In the genomic region with DNA sequence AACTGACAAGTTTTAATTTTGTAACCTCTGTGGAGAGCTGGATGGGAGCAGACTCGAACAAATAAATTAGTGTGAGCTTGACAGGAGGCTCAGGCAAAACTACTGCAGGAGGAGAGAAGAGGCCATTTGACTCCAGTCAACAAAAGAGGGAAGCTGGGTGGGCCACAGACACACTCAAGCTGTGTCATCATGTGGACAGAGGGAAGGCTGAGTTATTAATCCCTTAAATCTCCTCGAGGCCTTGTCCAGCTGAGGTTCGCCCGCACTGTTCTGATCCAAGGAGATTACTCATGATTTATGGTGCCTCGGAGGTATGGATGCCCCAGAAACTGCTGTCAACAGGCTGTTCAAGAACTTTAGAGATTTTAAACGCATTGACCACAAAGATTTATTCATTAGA, we compare ENCODE assay signal across 24 mouse cellular contexts.
DNase-seq lines count a peak whose midpoint lies in the region; ATAC-seq and TF ChIP-seq lines count a peak whose summit lies in the region.
"Had no signal": no experiment of that assay in that cellular context is flagged by ENCODE, and none has a peak within 500 bp of the region (broad histone marks: within the 10 kb centered on the region; RNA-seq: fewer than 3 reads in every experiment).

No protein-coding gene starts in this region.

- H3K27me3 ChIP-seq in kidney, embryonic 16.5 days (ENCODE audit: insufficient read depth, low read length): no peaks in the 10 kb centered on the region
- H3K27me3 ChIP-seq in stomach, embryonic 14.5 days (ENCODE audit: control insufficient read depth, insufficient read depth, low read length): no peaks in the 10 kb centered on the region
- no peaks in the 10 kb centered on the region for H3K27me3 ChIP-seq in stomach, postnatal 0 days (ENCODE audit: control insufficient read depth, insufficient read depth, low read length)
- H3K27me3 ChIP-seq: limb, embryonic 13.5 days; liver, embryonic 12.5 days; midbrain, embryonic 12.5 days; neural tube, embryonic 12.5 days; stomach, embryonic 15.5 days had no signal

- TF ChIP-seq EP300 in stomach, postnatal 0 days (optimal IDR thresholded peaks at IDR 0.05): no peak

- intact Hi-C loops in heart, postnatal 14 days (cut with DNase I): no loop called here

- no peak overlapping the region for H3K4me2 ChIP-seq in kidney, embryonic 16.5 days (replicated peaks; ENCODE audit: low read depth, low read length)
- H3K4me2 ChIP-seq in stomach, embryonic 14.5 days (replicated peaks; ENCODE audit: low read depth, low read length): no peak overlapping the region
- H3K4me2 ChIP-seq in stomach, postnatal 0 days (replicated peaks; ENCODE audit: low read depth): no peak overlapping the region
- H3K4me2 ChIP-seq: hindbrain, embryonic 14.5 days; limb, embryonic 13.5 days; liver, embryonic 12.5 days; midbrain, embryonic 12.5 days; neural tube, embryonic 12.5 days; stomach, embryonic 15.5 days had no signal

- no peaks in the 10 kb centered on the region for H3K9me3 ChIP-seq in kidney, embryonic 16.5 days (ENCODE audit: low read length)
- H3K9me3 ChIP-seq in stomach, embryonic 14.5 days (ENCODE audit: control insufficient read depth, low read depth, low read length): no peaks in the 10 kb centered on the region
- no peaks in the 10 kb centered on the region for H3K9me3 ChIP-seq in stomach, postnatal 0 days (ENCODE audit: control insufficient read depth, low read length)
- H3K9me3 ChIP-seq: limb, embryonic 13.5 days; liver, embryonic 12.5 days; midbrain, embryonic 12.5 days; neural tube, embryonic 12.5 days; stomach, embryonic 15.5 days had no signal

- H3K4me3 ChIP-seq in kidney, embryonic 16.5 days (ENCODE audit: low read length): no peak overlapping the region
- no peak overlapping the region for H3K4me3 ChIP-seq in stomach, embryonic 14.5 days (ENCODE audit: low read depth, low read length)
- H3K4me3 ChIP-seq in stomach, postnatal 0 days (ENCODE audit: low read depth, low read length): no peak overlapping the region
- H3K4me3 ChIP-seq: gastrocnemius, adult 2 months; limb, embryonic 13.5 days; liver, embryonic 12.5 days; midbrain, embryonic 12.5 days; neural tube, embryonic 12.5 days; stomach, embryonic 15.5 days had no signal

- H3K27ac ChIP-seq in kidney, embryonic 16.5 days (ENCODE audit: low read length): 0 out of 2 replicates have a peak overlapping the region, but pooled peaks have one; percentile 7
- H3K27ac ChIP-seq in stomach, embryonic 14.5 days (ENCODE audit: low read length): no peak overlapping the region
- H3K27ac ChIP-seq in stomach, postnatal 0 days (replicated peaks): no peak overlapping the region
- H3K27ac ChIP-seq: gastrocnemius, adult 2 months; hindbrain, embryonic 14.5 days; limb, embryonic 13.5 days; liver, embryonic 12.5 days; midbrain, embryonic 12.5 days; neural tube, embryonic 12.5 days; stomach, embryonic 15.5 days had no signal

- no peaks in the 10 kb centered on the region for H3K36me3 ChIP-seq in kidney, embryonic 16.5 days (ENCODE audit: insufficient read depth, low read length)
- H3K36me3 ChIP-seq in stomach, embryonic 14.5 days (ENCODE audit: control insufficient read depth, insufficient read depth, low read length): no peaks in the 10 kb centered on the region
- H3K36me3 ChIP-seq in stomach, postnatal 0 days (ENCODE audit: control insufficient read depth, insufficient read depth, low read length): no peaks in the 10 kb centered on the region
- H3K36me3 ChIP-seq: limb, embryonic 13.5 days; liver, embryonic 12.5 days; midbrain, embryonic 12.5 days; neural tube, embryonic 12.5 days; stomach, embryonic 15.5 days had no signal

- no peak for DNase-seq in kidney, adult 11 months
- DNase-seq in stomach, postnatal 0 days (ENCODE audit: low spot score): no peak
- DNase-seq in embryo, embryonic 10.5 days (ENCODE audit: low spot score): peak; percentile 37
- no peak for DNase-seq in B cell, adult 2 months
- no peak for DNase-seq in heart, postnatal 14 days
- DNase-seq: cerebellum, adult 9-10 months; gastrocnemius, adult 2 months; heart, postnatal 4 days; kidney, postnatal 10 days; lung, adult 18-20 months; lung, postnatal 10 days; right cerebral cortex, adult 18-20 months; right cerebral cortex, postnatal 4 days; thymus, adult 18-20 months had no signal

- H3K4me1 ChIP-seq in kidney, embryonic 16.5 days (ENCODE audit: insufficient read depth, low read length): peaks cover 12% of the 10 kb centered on the region
- no peaks in the 10 kb centered on the region for H3K4me1 ChIP-seq in stomach, embryonic 14.5 days (ENCODE audit: control insufficient read depth, insufficient read depth, low read length)
- H3K4me1 ChIP-seq in stomach, postnatal 0 days (replicated peaks; ENCODE audit: control insufficient read depth, insufficient read depth): no peaks in the 10 kb centered on the region
- H3K4me1 ChIP-seq: limb, embryonic 13.5 days; liver, embryonic 12.5 days; midbrain, embryonic 12.5 days; neural tube, embryonic 12.5 days; stomach, embryonic 15.5 days had no signal

- no peak for TF ChIP-seq CTCF in stomach, postnatal 0 days (IDR thresholded peaks at IDR 0.05; ENCODE audit: low read depth)

- ATAC-seq in kidney, embryonic 16.5 days (ENCODE audit: low FRiP score, low TSS enrichment): peak; percentile 37; the same call in 1 of the 2 replicates
- ATAC-seq in stomach, embryonic 14.5 days (ENCODE audit: insufficient number of reproducible peaks, insufficient read depth, low FRiP score, low read depth): peak; percentile 61; the same call in 1 of the 2 replicates
- ATAC-seq in stomach, postnatal 0 days (ENCODE audit: low FRiP score, low TSS enrichment): no peak
- ATAC-seq: activated CD4-positive, CD25-positive, alpha-beta regulatory T cell, adult 4 months; forebrain, embryonic 14.5 days; liver, embryonic 12.5 days had no signal

- no peak overlapping the region for H3K9ac ChIP-seq in kidney, embryonic 16.5 days (replicated peaks; ENCODE audit: low read length)
- no peak overlapping the region for H3K9ac ChIP-seq in stomach, embryonic 14.5 days (replicated peaks; ENCODE audit: low read depth, low read length)
- H3K9ac ChIP-seq in stomach, postnatal 0 days (ENCODE audit: low read length): no peak overlapping the region
- H3K9ac ChIP-seq: hindbrain, embryonic 14.5 days; limb, embryonic 13.5 days; liver, embryonic 12.5 days; midbrain, embryonic 12.5 days; neural tube, embryonic 12.5 days; stomach, embryonic 15.5 days had no signal

- 21% methylated on average over 6 of the region's 6 CpGs for WGBS in kidney, embryonic 16.5 days
- WGBS in stomach, embryonic 14.5 days: 22% methylated on average over 6 of the region's 6 CpGs
- WGBS in stomach, postnatal 0 days: 30% methylated on average over 6 of the region's 6 CpGs
